Mouse (Mus musculus) megakaryocyte-erythroid progenitor cell, adult 5 weeks (primary cell): ENCODE measurements around the gene Olfr1156. TPM values are rescaled to one million over a fixed set of nuclear protein-coding genes. Genes with fewer than 3 reads are reported as not detected.

Source experiments
- polyA plus RNA-seq: library from polyadenylated mRNA; stranded (reverse); fragments of >175 nt; gene quantifications from 2 replicates; pipeline ENCODE4 v1.2.3, GENCODE M21; 2012

Olfr1156 gene
- polyA plus RNA-seq: not detected in 2 replicates

DNA sequence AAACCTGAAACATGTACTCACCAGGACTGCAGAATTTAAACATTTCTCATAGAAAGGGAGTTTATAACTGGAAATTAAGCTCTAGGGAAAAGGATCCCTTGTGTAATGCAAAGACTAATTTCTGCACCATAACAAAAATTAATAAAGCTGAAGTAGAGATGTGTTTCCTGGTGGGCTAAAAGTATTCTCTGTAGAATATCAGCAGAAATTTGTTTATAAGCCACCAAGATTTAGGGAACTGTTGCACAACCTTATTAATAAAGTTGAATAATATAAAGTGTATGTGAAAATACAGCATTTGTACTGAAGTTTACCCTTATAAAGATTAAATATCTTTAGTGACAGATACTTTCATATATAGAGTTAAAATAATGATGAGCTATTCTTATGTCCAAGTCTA, at the start of gene Olfr1156:
TSS of gene Olfr1156 (minus strand) at position 101 of the 400 bp plus-strand sequence.

DNA sequence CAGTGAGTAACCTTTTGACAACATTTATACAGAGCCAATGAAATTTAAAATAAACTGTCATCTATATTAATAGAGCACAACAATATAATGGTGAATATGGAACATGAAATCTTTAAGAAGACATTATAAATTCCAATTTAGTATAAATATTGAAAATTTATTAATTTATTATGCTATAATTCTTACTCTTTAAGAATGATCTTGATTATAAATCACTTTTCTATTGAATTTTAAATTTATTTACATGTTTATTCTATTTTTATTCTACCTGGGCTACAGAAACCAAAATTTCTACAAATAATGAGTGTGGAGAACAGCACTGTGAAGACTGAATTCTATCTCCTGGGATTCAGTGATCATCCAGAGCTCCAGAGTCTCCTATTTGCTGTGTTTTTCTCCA, 36.9 kb upstream of the Olfr1156 start, which contains the start of gene Olfr1158:
TSS of gene Olfr1158 (plus strand) at position 301 of the 400 bp plus-strand sequence.

DNA sequence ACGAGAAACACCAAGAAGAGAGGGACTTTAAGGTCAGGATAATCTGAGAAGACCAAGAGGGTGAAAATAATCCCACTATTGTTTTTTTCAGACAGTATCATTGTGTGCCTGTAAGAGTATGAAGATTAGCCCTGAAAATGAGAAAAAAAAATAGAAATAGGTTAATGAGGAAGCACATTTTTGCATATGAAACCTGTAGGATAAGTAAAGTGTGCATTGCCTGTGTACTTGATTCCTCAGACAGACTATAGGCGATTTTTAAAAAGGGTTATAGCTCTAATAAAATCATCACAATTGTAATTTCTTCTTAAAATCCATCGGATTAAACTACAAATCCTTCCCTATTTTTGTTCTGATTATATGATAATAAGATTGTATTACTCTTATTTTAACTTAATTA, 21.7 kb upstream of the Olfr1156 start, which contains the start of gene Olfr74:
TSS of gene Olfr74 (minus strand) at position 101 of the 400 bp plus-strand sequence.

DNA sequence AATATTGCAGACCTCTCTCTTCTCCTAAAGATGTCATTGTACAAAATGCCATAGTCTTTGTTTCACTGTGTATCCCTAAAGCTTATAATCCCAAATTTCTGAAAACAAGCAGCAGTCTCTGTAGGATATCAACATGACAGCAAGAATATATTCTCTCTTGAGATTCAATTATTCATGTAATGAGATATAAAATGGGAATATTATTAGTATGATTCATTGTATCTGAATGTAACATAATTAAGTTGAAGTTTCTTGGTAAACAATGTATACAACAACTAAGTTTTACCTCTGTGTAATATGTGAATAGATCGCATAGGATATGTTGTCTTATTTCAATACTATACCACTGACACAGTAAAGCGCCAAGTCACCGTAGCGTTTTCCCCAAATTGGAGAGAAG, 15.3 kb upstream of the Olfr1156 start, which contains the start of gene Olfr1157:
TSS of gene Olfr1157 (minus strand) at position 101 of the 400 bp plus-strand sequence.

DNA sequence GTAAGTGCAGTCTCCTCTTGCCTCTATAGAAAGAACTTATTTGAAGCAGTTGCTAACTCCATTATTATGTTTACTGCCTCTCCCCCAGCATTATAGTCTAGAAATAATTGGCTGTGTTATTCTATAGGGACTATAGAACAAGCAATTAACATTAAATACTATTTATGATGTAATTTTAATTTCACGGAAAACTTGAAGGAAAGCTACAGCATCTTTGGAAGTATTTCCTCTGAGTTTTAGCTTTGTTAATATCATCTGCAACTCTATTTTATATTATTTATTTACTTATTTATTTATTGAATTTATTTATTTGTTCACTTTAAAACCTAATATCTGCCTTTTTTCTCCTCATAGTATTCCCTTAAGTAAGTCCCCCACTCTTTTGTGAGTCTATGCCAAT, 7.9 kb downstream of the Olfr1156 start, which contains the start of gene Olfr1155:
TSS of gene Olfr1155 (minus strand) at position 101 of the 400 bp plus-strand sequence.

DNA sequence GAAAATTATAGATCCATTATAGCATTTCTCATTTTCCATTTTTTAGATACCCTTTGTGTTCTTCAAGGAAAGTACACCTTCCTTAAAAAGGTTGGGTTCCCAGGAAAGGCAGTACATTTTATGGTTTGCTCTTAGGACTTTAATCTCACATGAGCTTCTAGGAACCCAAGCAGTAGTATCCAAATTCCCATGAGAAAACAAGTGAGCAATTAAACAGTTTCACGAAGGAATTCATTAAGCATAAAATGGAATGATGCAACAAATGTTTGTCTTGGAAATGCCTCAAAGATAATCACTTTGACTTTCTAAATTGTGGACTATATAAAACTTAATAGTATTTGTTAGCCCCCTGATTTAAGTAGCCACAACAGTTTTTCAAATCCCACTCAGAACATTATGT, 47.8 kb downstream of the Olfr1156 start, which contains the start of gene Olfr1154:
TSS of gene Olfr1154 (minus strand) at position 101 of the 400 bp plus-strand sequence.

Other genes with a start within 250 kb of the Olfr1156 start
- gene Olfr1137, start 239.9 kb downstream of the Olfr1156 start, polyA plus RNA-seq: not detected in 2 replicates
- not detected in 2 replicates for gene Olfr1138, start 213.1 kb downstream of the Olfr1156 start, polyA plus RNA-seq
- gene Olfr1140, start 209.3 kb downstream of the Olfr1156 start, polyA plus RNA-seq: not detected in 2 replicates
- not detected in 2 replicates for gene Olfr1141, start 199.1 kb downstream of the Olfr1156 start, polyA plus RNA-seq
- not detected in 2 replicates for gene Olfr152, start 173.6 kb downstream of the Olfr1156 start, polyA plus RNA-seq
- not detected in 2 replicates for gene Olfr1143, start 152.5 kb downstream of the Olfr1156 start, polyA plus RNA-seq
- not detected in 2 replicates for gene Olfr1145, start 143.3 kb downstream of the Olfr1156 start, polyA plus RNA-seq
- not detected in 2 replicates for gene Olfr1148, start 122.6 kb downstream of the Olfr1156 start, polyA plus RNA-seq
- gene Olfr1150-ps1, start 109.1 kb downstream of the Olfr1156 start, polyA plus RNA-seq: not detected in 2 replicates
- not detected in 2 replicates for gene Olfr1151, start 97.2 kb downstream of the Olfr1156 start, polyA plus RNA-seq
- gene Olfr1152, start 86.6 kb downstream of the Olfr1156 start, polyA plus RNA-seq: 0.01 TPM in 1 of 2 replicates, not detected in the other
- gene Olfr1153, start 58.1 kb downstream of the Olfr1156 start, polyA plus RNA-seq: not detected in 2 replicates
- gene Olfr1154, start 47.9 kb downstream of the Olfr1156 start, polyA plus RNA-seq: not detected in 2 replicates
- not detected in 2 replicates for gene Olfr1155, start 8.0 kb downstream of the Olfr1156 start, polyA plus RNA-seq
- not detected in 2 replicates for gene Olfr1157, start 15.2 kb upstream of the Olfr1156 start, polyA plus RNA-seq
- not detected in 2 replicates for gene Olfr74, start 21.6 kb upstream of the Olfr1156 start, polyA plus RNA-seq
- gene Olfr1158, start 37.0 kb upstream of the Olfr1156 start, polyA plus RNA-seq: not detected in 2 replicates
- gene Olfr1160, start 55.2 kb upstream of the Olfr1156 start, polyA plus RNA-seq: not detected in 2 replicates
- gene Olfr1161, start 69.7 kb upstream of the Olfr1156 start, polyA plus RNA-seq: not detected in 2 replicates
- gene Olfr73, start 84.6 kb upstream of the Olfr1156 start, polyA plus RNA-seq: not detected in 2 replicates
- gene Olfr1162, start 98.0 kb upstream of the Olfr1156 start, polyA plus RNA-seq: not detected in 2 replicates
- gene Olfr1163, start 118.7 kb upstream of the Olfr1156 start, polyA plus RNA-seq: not detected in 2 replicates
- not detected in 2 replicates for gene Olfr1164, start 140.9 kb upstream of the Olfr1156 start, polyA plus RNA-seq
- gene Olfr1166, start 175.2 kb upstream of the Olfr1156 start, polyA plus RNA-seq: not detected in 2 replicates
- gene Olfr1167, start 202.1 kb upstream of the Olfr1156 start, polyA plus RNA-seq: not detected in 2 replicates
- gene Olfr1168, start 228.8 kb upstream of the Olfr1156 start, polyA plus RNA-seq: not detected in 2 replicates